Mouse (Mus musculus) G1E (cell line): ENCODE measurements around the gene Gls2.

Source experiments
- CTCF ChIP-seq: IDR thresholded peaks from 2 replicates; pipeline ENCODE4 v1.5.1; 2012; ENCODE audit warnings: low read depth, low read length, inconsistent platforms, mixed read lengths
- GATA1 ChIP-seq: IDR thresholded peaks from 2 replicates; pipeline ENCODE4 v1.6.1; 2012; ENCODE audit warnings: borderline replicate concordance, low read length, inconsistent platforms, mixed read lengths
- POLR2AphosphoS5 ChIP-seq: IDR thresholded peaks from 2 replicates; pipeline ENCODE4 v1.6.1; 2012; ENCODE audit warnings: low read depth, low read length, inconsistent platforms; ENCODE audit not compliant: insufficient replicate concordance

DNA sequence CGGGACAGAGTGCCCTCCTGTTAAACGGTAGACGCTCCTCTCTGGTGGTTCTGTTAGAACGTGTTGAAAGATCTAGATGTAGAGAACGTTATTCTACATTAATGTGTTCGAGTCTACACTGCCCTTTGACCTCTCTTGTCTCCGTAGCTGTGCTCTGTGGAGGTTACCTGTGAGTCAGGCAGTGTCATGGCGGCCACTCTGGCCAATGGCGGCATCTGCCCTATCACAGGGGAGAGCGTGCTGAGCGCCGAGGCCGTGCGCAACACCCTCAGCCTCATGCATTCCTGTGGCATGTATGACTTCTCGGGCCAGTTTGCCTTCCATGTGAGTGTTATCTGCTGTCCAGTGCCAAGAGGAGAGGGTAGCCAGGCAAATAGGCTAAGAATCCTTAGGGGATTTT, 10.7 kb downstream of the Gls2 start:
- TF ChIP-seq CTCF (no peak), GATA1 (no peak), POLR2AphosphoS5 (no peak)
